Mouse (Mus musculus) gonadal fat pad, adult 2 months (tissue): ENCODE data around the gene Olfr50. TPM values are rescaled to one million over a fixed set of nuclear protein-coding genes. Genes with fewer than 3 reads are reported as not detected.

Experiments
- DNase-seq: peaks from one replicate; pipeline ENCODE4 v3.0.0-alpha.2; 2012; ENCODE audit warnings: low read depth
- polyA plus RNA-seq: library from polyadenylated mRNA; depleted of rRNA; stranded (reverse); fragments of >200 nt; gene quantifications from 2 replicates; pipeline ENCODE4 v1.2.3, GENCODE M21; 2012; rRNA removed

The Olfr50 gene
- polyA plus RNA-seq, result not detected in 2 replicates

DNA sequence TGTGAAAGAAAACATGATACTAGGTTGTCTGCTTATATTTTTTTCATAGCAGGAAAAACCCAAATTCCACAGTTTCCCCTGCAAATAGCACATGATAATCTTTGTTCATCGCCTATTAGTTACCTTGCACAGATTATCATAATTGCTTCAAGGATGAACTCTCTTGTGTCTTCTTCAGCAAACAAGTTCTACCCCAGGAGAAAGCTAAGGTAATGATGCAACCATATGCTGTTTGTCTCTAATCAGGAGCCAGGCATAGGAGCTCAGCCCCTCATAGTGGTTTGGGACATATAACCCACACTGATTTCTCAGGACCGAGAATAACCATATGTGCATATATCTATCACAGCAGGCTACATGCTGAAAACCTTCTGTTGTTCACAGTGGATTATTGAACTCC lies at the start of gene Olfr50:
Gene Olfr50 (plus strand): TSS at position 301 of the 400 bp plus-strand sequence.
- no peak for DNase-seq

DNA sequence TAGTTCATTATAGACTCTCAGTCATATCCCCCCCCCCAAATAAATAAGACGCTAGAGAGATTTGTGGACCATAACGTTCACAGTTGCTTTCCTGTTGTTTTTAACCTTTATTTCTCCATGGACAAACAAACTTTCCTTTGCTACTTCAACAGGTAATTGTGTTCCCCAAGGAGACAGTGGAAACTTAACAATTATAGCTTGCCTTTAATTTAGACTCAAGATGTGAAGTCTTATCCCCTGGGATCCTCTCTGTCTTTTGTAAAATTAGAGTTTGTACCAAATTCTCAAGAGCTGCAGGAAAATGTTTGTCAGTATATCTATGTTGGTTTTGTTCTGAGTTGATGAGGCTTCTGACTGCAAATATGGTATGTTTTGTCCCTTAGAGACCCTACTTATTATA lies 6.4 kb upstream of the Olfr50 start, which contains the start of gene Olfr348:
Gene Olfr348 (plus strand): TSS at position 301 of the 400 bp plus-strand sequence.
- no peak for DNase-seq

DNA sequence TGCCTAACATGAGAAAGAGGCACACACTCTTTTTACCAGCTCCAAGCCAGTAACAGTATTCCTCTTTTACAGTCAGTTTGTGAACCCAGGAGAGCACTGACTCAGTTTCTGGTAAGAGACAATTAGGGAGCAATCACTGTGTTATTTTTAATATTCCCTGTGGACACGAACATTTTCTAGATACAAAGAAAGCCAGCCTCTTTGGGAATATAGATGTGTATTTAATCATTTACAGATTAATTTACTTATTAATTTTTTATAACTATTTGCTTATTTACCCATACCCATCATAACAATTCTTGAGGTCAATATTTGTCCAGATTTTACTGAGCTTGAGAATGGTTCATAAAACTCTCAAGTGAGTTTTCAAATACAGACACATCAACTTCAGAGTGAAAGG lies 26.6 kb downstream of the Olfr50 start, which contains the start of gene Olfr3:
Gene Olfr3 (minus strand): TSS at position 101 of the 400 bp plus-strand sequence.
- no peak for DNase-seq

DNA sequence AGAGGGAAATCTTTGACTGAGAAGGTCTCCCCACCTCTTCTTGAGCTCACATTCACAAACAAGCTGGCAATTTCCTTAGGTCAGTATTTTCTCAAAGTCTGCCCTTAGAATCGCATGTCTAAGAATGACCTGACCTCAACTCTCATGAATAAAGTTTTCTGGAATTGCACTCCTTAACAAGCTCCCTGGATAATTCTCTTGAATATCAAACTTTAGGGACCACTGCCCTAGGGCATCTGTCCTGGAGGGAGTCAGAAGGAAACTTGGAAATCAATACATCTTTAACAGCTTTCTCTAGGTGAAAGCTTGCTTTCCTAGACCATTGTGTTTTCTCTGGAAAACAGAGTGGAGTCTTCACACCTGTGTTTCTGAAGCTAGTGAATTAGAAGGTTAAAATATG lies 55.7 kb downstream of the Olfr50 start, which contains the start of gene Olfr350:
Gene Olfr350 (plus strand): TSS at position 301 of the 400 bp plus-strand sequence.
- DNase-seq, result no peak

Other genes starting within 250 kb of the Olfr50 start
- not detected in 2 replicates for gene Olfr344, start 223.9 kb upstream of the Olfr50 start, polyA plus RNA-seq
- gene Olfr345, start 150.5 kb upstream of the Olfr50 start, polyA plus RNA-seq, result not detected in 2 replicates
- gene Olfr346, start 104.8 kb upstream of the Olfr50 start, polyA plus RNA-seq, result not detected in 2 replicates
- not detected in 2 replicates for gene Olfr347, start 58.6 kb upstream of the Olfr50 start, polyA plus RNA-seq
- gene Olfr348, start 6.3 kb upstream of the Olfr50 start, polyA plus RNA-seq, result not detected in 2 replicates
- not detected in 2 replicates for gene Olfr3, start 26.5 kb downstream of the Olfr50 start, polyA plus RNA-seq
- not detected in 2 replicates for gene Olfr350, start 55.8 kb downstream of the Olfr50 start, polyA plus RNA-seq
- gene Olfr351, start 72.1 kb downstream of the Olfr50 start, polyA plus RNA-seq, result not detected in 2 replicates
- not detected in 2 replicates for gene Olfr352, start 77.9 kb downstream of the Olfr50 start, polyA plus RNA-seq
- gene Olfr353, start 102.4 kb downstream of the Olfr50 start, polyA plus RNA-seq, result not detected in 2 replicates
- not detected in 2 replicates for gene Olfr354, start 115.1 kb downstream of the Olfr50 start, polyA plus RNA-seq
- gene Olfr355, start 138.4 kb downstream of the Olfr50 start, polyA plus RNA-seq, result not detected in 2 replicates
- not detected in 2 replicates for gene Olfr356, start 146.6 kb downstream of the Olfr50 start, polyA plus RNA-seq
- gene Olfr357, start 203.3 kb downstream of the Olfr50 start, polyA plus RNA-seq, result not detected in 2 replicates
- gene Olfr358, start 218.8 kb downstream of the Olfr50 start, polyA plus RNA-seq, result not detected in 2 replicates